Comparison of ENCODE assay signal across 1 mouse cellular context in the genomic region with DNA sequence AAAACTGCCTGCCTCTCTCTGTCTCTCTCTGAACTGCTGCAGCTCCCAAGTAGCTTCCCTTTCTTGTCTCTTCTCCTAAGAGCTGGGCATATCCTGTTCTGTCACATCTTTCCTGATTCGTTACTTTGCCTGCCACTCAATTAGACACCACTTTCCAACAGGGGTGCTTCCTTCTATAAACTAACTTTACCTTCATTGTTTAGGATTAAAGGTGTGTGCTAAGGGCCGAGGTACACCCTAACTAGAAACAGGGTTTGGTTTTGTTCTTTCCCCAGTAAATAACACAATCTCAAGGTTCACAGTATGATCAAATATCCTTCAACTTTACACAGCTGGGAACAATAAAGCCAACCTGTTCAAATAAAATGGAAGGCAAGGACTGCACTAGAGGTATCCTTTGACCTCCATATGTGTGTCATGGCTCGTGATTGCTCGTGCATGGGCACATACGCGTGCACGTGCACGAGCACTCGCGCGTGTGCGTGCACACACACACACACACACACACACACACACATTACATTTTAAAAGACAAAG.
TF ChIP-seq lines count a peak whose summit lies in the region.

No protein-coding gene starts in this region.

TF ChIP-seq in MEL, 35 proteins besides CTCF, POLR2A, EP300 and RAD21:
- TF ChIP-seq NELFE (IDR thresholded peaks at IDR 0.05; ENCODE audit: low read depth, low read length) (no peak), MAZ (IDR thresholded peaks at IDR 0.05; ENCODE audit: low read depth, low read length) (no peak)
